Mouse (Mus musculus): ENCODE data around the gene Dnajc17.

DNA sequence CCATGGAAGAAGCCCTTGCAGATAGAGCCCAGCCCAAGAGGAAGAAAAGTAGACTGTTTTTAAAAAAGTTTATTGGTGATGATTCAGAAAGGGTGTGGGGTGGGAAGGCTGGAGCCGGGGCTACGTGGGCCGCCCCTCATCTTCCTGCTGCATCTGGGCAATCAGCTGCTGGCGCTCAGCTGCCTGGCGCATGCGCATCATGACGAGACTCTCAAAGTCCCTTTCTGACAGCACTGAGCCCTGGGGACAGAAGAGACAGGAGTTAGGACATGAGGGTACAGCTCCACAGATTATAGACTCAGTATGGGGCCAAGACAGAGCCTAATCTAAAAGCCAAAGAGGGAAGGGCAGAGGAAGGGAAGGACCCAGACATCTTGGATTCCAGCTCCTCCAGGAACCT, 36.1 kb downstream of the Dnajc17 start:
- no peak for TF ChIP-seq POLR2A (IDR thresholded peaks at IDR 0.05; ENCODE audit: insufficient read depth, low read depth, low read length)
- no peak for TF ChIP-seq EP300 (IDR thresholded peaks at IDR 0.05; ENCODE audit: insufficient read depth, low read depth, low read length)
